Mouse (Mus musculus): ENCODE measurements around the gene Pdlim3.

Pdlim3 gene

DNA sequence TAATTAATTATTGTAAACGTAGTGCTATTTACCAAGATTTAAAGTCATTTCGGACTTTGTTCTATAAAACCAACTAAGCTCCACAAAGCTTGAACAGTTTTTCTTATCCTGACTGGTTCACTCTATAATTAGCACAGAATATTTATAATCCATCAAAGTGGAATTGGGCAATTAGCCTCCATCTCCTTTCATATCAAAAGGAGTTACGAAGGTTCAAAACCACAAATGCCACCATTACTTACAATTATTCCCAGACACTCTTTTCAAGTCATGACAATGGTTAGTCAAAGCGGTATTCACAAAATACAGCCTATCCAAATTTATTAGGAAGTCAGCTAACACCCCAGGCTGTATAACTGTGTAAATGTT lies 21.0 kb downstream of the Pdlim3 start:
- no peak for DNase-seq

DNA sequence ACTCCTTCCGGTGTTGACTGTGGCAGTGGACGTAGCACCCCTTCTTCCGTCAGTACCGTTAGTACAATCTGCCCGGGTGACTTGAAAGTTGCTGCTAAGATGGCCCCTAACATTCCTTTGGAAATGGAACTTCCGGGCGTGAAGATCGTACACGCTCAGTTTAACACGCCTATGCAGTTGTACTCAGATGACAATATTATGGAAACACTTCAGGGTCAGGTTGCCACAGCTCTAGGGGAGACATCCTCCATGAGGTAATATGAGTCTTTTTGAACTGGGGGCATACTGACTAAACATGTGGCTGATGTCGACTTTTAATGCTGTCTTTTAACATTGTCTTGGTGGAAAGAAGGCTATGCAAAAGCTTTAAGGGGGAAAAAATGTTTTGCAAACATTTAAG lies 28.4 kb downstream of the Pdlim3 start:
- no peak for DNase-seq

DNA sequence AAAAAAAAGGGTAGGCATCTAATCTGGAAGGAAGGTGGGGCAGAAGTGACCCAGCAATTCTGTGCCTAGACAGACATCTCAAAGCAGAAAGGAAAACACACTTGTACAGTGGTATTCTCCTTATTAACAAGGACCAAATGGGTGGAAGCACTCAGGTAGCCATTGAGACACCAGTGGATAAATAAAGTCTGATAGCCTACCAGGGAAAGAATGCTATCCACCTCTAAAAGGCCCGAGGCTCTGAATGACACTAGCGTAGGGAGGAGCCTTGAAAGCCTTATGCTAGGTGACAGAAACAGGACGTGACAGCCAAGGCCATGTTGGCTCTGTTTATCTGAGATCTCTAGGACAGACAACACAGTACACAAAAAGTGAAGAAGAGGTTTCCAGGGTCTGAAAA lies 31.2 kb downstream of the Pdlim3 start:
- DNase-seq: no peak

DNA sequence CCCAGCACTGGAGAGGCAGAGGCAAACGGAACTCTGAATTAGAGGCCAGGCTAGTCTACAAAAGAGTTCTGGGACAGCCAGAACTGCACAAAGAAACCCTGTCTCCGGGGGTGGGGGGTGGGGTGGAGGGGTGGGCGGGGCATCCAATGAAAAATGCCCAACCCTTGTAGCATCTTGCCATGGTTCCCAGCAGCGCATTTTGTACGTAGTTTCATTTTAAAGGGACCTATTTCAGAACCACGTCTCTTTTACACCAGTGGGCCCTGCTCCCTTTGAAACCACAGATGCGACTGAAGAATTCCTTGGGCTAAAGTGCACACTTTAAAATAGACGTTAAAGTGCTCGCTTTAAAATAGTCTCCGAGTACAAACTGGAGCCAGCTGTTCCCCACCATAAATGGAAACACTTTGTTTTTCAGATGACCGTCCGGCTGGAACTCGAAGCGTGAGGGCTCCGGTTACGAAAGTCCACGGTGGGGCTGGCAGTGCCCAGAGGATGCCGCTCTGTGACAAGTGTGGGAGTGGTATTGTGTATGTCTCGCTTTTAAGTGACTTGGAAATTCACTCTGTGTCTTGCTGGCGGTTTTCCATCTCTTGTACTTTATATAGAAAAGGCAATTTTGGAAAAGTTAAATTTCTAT lies 31.9 kb downstream of the Pdlim3 start:
- DNase-seq: no peak

DNA sequence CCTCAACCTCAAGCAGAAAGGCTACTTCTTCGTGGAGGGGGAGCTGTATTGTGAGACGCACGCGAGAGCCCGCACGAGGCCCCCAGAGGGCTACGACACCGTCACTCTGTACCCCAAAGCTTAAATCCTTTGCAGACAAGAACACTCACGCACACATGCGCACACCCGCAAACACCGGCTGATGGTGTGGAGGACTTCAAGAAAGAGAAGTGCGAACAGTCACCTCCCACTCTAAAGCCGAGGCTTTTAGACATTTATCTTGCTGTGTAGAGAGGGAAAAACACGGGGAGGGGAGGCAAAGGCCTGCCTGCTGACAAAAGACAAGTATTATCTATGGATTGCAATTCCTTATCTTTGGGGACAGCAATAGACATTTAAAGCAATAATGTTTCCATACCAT lies 33.6 kb downstream of the Pdlim3 start:
- DNase-seq: no peak

DNA sequence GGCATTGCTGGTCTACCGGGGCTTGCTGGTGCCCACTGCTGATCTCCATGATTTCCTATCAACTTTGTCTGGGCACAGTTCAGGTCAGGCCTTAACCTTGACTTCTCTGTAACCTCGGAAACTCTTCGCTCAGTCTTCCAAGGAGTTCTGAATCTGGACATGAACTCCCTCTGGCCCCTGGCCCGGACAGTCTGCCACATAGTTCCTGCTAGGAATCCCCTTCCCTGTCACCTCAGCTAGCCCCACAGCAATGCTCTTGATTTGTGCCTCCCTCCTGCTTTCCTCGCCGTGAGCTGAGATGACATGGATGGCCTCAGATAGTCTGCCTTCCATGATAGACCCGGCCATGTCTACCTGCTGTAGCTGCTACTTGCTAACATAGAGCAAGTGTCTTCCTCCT lies 35.1 kb downstream of the Pdlim3 start:
- DNase-seq: no peak

DNA sequence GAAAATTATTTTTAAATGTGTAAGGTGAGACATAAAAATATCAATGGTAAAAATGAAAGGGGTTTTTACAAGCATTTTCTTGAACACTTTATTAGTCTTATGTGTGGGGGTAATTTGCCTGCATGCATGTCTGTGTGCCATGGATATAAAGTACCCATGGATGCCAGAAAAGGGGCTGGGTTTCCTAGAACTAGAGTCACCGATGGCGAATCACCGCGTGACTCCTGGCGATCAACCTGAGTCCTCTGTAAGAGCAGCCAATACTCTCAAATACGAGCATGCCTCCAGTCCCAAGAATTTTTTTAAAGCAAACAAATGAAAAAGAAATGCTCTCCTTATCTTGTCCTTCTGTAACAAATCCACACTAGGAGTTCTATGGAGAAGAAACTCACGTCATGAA lies 36.9 kb downstream of the Pdlim3 start:
- DNase-seq: no peak

DNA sequence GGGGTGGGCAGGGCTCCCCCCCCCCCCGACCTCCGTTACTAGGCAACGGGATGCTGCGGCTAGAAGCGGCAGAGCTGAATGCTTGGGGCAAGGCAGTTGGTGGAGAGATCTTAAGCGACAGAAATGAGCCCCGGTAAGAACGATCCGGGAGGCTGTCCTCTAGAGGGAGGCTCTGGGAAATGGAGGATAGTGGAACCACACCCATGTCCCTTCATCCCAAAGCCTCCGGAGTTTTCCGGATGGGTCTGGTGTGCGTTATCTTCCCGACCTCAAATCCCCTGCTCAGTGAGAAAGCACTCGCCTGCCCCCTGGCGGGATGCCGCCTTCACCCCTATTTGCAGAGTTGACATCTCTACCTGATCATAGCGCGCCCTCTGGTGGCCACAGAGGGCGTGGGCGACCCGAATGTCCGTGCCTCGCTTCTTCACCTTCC lies 49.3 kb downstream of the Pdlim3 start, which contains the start of gene Ccdc110:
Gene Ccdc110, plus strand, starts transcription at position 38 of the 433 bp plus-strand sequence.
- DNase-seq: peak; percentile 79 to 86

DNA sequence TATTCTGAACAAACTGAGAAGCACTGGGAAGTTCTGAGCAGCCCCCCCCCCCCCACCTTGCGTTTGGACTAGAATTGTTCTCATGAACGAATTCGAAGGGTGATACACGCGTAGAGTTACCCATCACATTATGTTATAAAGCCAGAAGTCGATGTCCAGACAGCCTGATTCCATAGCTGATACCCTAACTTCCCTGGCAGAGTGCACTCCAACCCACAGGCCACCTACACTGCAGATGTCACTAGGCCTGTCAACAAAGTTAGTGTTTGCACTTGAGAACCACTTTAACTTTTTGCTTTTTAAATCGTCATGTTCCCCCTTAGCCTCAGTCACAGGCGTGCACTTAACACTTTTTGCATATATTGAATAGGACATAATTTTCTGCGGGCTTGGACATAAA lies 51.7 kb downstream of the Pdlim3 start:
- no peak for DNase-seq

DNA sequence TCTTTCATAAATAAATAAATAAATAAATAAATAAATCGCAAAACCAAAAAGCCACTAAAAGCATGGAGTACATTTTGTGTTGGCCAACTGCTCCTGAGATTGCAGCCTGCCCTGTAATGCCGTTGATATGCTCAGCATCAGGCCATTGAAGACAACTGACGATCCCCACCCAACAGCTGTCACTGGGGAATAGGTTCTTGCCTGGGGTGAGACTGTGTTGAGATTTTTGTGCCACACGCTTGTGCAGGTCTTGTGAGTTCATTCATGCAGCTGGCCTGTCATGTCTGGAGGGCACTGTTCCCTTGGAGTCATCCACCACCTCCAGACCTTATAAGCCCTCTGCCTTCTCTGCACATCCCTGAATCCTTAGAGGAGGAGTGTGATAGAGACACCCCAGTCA lies 61.0 kb downstream of the Pdlim3 start:
- no peak for DNase-seq

DNA sequence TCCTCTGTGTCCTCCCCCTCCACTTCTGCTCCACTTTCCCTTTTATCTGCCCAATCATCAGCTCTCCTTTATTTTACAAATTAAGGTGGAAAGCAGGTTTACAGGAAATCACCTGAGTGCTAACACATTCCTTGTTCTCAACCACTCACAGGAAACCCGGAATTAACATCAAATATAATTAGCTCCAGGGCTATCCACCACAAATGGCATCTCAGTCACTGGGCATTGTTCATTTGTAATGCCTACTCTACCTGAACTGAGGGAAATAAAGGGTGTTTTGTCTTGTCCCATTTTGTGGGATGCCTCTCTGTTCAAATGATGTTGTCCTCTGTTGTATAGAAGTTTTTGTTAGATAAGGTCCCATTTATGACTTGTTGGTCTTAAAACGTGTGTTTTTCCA lies 65.4 kb downstream of the Pdlim3 start:
- DNase-seq: no peak

All from cerebellum, adult 18-20 months (tissue).